Mouse (Mus musculus) liver (tissue): Measurements from ENCODE around the gene Xpnpep3.
A peak's percentile ranks its signal among the peaks of the same experiment; 100 is the strongest.
"Not testable (repeated sequence)": the region's sequence is repeated elsewhere in the genome, so short reads cannot be mapped to it uniquely, and the experiment has no call there.

Experiments used
- DNase-seq: peaks from one replicate; pipeline ENCODE4 v3.0.0-alpha.2; 2020; ENCODE audit warnings: mixed read lengths

Xpnpep3 gene

DNA sequence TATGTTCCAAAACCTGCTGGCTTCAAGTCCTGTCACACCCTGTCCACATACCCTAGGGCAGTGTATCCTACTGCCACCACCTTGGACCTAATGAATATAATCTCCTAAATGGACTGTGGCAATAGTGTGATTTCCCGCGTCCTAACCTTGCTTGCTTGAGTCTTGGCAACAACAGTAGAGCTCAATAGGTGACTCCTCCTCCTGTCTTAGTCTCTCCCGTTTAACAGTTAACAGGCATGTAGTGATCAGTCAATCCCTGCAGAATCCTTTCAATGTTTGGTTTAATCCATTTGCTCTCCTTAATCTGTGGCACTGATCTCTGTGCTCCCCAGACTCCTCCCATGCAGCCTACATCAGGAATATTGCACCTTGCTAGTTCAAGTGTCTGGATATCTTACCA is 5.1 kb downstream of the Xpnpep3 start:
- DNase-seq: no peak

DNA sequence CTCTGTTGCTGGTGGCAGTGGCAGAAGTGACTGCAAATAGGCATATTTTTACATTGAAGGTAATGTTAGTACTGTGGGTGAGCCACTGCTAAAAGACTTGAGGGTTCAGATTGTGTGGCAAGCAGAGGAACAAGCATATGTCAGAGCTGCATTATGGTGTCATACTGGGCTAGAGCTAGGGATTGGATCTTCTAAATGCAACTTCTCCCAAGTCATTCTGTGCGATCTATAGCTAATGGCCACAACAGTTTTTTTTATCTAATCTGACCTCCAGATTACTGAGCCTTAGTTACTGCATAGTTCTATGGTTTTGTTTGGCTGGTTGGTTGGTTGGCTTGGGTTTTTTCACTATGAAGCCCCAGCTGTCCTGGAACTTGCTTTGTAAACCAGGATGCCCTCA is 8.3 kb downstream of the Xpnpep3 start, which contains the start of gene Dnajb7:
Gene Dnajb7 (minus strand): TSS at position 101 of the 400 bp plus-strand sequence.
- no peak for DNase-seq

DNA sequence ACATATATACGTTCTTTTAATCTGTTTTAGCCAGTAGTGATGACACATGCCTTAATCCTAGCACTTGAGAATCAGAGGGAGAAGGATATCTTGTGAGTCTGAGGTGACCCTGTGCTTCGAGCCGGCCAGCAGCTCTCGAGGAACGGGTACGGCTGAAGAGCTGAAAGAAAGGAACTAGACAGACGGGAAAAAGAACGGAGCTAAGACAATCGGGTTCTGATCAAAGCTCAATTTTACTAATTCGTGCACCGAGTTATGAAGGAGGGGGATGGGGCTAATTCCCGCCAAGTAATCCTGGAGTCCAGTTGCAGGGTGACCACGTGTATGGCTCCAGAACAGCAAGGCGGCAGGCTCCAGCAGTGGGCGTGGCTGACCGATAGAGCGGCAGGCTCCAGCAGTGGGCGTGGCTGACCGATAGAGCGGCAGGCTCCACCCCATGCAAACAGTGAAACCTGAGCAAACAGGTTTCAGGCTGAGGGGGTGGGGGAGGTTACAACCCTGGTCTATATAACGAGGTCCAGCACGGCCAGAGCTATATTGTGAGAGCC is 16.9 kb downstream of the Xpnpep3 start:
- DNase-seq: peak; percentile 92

DNA sequence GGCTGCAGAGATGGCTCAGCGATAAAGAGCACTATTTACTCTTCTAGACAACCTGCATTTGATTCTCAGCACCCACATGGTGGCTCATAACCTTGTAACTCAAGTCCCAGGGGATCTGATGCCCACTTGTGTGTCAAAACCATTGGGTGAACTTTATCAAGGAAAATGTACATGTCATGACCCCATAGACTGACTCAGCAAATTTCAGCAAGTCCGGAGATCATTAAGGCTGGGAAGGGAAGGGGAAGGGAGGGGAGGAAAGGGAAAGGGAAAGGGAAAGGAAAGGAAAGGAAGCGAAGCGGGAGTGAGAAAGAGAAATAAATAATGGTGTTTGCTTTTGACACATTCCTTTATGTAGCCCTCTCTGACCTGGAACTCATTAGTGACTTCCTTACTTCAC is 18.1 kb downstream of the Xpnpep3 start:
- peak; percentile 12 for DNase-seq

DNA sequence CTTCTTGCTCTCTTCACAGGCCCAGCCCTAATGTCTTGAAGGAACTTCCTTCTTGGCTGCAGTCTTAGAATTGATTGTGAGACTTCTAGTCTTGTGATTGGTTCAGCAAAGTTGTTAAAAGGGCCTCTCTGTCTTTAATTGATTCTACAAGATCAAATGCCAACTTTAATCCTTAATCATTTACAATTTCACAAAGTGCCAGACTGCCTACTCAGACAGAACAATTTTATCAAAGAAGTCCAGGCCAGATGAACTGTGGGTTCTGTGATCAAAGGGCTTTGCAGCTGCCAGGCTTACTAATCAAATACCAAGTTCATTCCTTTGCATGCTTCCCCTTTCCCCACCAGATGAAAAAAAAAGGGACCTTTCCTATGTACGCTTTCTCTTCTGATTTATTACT is 21.5 kb downstream of the Xpnpep3 start:
- no peak for DNase-seq

DNA sequence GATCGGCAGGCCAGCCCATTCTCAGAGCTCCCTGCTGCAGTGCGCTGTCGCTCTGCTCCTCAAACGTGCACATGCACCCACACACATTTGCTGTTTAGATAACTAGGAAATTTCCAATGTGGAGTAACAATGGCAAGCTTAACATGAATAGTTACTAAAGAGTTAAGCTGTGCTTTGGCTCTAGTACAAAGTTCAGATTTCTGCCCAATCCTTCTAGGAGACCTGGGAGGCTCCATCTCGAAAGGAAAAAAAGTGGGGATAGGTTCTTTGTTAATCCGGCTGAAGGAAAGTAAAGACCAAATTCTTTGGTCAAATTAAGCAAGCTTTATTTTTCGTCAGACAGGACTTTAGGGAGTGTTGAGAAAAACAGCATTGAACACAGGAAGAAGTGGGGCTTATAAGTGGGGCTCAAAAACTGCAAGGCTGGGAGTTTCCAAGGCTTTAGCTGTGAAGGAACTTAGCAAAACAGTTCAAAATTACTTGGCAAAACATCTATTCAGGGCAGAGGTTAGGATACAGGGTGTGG is 22.3 kb downstream of the Xpnpep3 start:
- DNase-seq: no peak

DNA sequence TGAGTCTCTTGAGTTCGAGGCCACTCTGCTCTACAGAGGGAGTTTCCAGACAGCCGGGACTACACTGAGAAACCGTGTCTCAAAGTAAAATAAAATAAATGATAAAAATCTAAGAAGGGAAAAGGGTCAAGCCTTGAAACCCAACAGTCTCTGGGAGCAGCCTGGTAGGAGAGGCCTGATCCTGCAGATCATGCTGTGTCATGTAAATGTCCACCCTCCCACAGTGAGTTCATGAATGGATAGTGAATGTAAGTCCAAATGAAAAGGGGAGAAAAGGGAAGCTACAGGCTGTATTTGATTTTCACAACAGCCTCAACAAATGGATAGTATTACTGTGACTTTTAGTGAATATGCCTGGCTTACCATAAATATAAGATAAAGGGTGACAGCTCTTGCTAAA is 25.4 kb downstream of the Xpnpep3 start:
- DNase-seq: no peak

DNA sequence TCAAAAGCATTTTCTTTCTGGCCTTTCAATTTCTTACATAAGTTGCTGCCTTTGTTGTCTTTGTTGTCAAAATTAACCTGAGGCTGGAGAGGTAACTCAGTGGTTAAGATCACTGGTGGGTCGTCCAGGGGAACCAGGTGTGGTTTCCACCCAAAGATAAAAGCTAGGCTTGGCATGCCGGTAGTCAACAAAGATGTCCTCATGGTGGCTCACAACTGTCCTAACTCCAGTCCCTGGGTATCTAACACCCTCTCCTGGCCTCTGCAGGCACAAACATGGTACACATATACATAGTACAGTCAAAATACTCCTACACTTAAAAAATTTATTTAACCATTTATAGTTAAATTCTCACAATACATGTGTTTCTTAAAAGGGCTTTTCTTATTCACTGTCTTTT is 28.0 kb downstream of the Xpnpep3 start:
- DNase-seq: no peak

DNA sequence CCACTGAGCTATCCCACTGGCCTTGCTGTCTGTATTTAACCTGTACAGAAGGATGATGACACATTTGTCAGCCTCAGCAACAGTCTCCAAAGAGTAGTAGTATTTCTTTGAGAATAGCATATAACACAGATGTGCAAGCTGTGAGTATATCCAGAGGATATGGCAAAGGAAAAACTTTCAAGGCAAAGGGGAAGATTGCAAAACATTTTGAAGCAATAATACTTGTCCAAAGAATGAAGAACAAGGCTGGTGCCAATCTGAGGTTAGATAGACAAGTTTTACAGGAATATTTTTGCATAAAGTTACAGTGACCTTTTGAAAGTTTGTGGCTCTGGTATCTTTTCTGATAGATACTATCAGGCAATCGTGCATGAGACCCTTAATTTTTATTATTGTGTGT is 31.3 kb downstream of the Xpnpep3 start:
- no peak for DNase-seq

DNA sequence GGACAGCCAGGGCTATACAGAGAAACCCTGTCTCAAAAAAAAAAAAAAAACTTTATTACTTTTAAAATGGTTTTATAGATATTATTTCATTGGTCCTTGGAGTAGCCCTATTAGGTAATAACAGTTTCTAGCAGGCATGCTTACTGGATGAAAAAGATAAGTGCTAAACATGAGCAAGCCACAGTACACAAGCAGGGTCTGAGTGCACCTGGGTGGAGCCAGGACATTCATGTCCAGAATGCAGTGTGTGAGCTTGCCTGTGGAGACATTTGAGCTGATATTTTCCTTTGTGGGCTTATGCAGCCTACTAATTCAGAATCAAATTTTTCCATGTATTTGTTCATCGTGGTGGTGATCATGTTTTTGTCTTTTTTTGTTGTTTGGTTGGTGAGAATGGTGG is 38.4 kb downstream of the Xpnpep3 start:
- no peak for DNase-seq

DNA sequence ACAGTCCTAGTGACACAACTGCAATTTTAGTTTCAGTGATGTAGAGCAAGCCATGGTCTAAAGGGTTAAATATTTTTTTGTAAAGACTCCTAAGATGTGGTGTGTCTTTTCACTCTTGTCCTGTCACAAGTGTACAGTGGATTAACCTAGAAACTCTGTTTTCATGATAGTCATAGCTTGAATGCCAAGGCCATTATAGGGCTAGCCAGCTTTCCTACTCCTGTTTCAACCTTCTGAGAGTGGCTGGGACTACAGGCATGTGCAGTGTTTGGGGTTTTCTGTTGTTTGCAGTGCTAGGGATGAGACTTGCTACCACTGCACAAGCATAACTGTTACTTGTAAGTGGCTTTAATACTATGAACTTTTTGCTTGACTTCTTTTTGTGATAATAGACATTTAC is 39.3 kb downstream of the Xpnpep3 start:
- no peak for DNase-seq

DNA sequence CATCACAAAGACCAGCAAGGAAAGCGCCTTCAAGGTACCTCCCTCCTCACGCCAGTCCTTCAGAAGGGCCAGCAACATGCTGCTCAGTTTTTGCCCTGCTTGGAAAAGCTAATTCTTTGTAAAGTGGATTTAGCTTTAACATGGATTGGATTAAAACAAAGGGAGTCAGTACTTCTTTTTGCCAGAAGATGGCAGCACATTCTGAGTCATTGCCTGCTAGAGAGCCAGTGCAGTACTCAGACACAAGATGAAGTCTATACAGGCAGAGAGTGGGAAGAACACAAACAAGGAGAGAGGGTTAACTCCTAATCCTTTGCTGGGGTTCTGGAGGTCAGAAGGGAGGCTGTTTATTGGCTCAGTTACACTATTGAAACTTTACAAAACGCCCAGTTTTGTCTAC is 48.5 kb downstream of the Xpnpep3 start:
- peak; percentile 26 for DNase-seq

DNA sequence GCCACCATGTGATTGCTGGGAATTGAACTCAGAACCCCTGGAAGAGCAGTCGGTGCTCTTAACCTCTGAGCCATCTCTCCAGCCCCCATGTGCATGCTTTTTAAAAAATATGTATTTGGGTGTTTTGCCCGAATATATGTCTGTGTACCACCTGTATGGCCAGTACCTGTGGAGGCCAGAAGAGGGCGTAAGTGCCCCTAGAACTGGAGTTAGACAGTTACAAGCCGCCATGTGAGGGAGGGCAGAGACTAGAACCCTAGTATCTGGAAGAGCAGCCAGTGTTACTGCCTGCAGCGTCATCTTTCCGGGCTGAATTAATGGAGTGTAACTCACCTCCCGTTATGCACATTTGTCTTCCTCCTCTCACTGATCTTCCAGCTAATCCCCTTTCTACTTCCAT is 61.6 kb downstream of the Xpnpep3 start:
- no peak for DNase-seq

DNA sequence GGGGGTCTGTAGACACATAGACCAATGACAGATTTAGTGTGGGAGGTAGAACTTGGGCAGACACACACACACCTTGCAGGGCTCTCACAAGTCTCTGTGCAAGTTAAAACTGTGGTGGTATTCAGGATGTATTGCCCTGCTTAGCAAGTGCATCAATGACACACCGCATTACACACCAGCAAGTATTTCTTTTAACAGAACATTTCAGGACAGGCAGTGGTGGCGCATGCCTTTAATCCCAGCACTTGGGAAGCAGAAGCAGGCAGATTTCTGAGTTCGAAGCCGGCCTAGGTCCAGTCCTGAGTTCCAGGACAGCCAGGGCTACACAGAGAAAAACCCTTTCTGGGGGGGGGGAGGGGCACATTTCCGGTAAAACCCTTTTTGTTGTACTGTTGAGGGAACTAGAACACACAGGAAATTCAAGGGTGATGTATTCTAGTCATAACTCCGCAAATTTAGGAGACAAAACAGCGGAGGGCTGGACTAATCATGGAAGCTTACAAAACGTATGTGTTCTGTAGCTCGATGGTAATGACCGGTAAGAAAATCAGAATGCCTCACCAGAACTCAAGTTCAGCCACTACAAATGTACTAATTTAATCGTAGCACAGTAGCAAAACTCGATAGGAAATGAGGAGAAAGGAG is 65.2 kb downstream of the Xpnpep3 start:
- DNase-seq: no peak

DNA sequence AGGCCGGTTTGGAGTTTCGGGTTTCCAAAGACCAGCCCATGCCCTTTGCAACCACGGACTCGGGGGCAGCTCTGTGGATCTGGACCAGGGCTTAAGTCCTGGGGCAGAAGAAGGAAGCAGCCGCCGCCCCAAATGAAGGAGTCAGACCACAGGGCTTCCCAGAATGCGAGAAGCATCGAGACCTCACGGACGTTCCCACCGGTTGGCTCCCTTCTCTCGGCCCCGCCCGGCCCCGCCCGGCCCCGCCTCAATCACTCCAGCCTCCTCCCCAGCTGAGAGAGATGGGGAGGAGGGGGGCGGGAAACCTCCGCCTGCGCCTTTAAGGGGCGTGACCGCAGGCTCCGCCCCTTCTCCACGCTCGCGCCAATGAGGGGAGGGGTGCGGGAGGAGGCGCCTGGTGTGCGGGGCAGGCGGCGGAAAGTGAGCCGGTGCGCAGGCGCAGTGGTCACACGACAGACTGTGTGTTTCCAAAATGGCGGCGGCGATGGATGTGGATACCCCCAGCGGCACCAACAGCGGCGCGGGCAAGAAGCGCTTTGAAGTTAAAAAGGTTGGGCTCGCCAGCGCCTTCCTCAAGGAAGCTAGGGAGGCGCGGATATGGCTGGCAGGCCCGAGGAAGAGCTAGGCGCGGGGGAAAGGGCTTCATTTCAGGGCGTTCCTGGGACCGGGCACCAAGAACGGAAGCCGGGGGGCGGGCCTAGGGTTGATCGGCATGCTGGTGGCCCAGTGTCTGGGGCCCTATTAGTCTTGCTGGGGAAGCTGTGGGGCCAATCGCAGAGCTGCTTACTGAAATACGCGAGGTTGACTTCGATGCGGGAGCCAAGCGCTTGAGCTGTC is 66.2 kb downstream of the Xpnpep3 start, which contains the start of gene Rbx1:
Gene Rbx1 (plus strand): TSS at position 396 of the 837 bp plus-strand sequence.
- DNase-seq: peak; percentile 99

DNA sequence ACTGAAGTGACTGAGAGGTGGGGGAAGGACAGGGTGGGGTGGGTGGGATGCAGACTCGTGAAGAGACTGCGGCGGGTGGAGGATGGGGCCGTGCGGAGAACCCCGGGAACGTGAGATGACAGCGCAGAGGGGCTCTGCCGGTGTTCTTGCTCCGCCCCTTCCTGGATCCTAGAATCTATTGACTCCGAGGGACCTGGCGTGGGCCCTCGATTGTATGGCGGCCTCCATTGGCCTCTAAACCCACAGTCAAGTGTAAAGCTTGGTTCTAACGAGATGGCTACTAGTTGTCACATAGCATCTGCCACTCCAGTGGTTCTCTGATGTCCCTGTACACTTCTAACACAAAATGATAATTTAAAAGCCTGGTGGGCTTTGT is 66.8 kb downstream of the Xpnpep3 start:
- no peak for DNase-seq

DNA sequence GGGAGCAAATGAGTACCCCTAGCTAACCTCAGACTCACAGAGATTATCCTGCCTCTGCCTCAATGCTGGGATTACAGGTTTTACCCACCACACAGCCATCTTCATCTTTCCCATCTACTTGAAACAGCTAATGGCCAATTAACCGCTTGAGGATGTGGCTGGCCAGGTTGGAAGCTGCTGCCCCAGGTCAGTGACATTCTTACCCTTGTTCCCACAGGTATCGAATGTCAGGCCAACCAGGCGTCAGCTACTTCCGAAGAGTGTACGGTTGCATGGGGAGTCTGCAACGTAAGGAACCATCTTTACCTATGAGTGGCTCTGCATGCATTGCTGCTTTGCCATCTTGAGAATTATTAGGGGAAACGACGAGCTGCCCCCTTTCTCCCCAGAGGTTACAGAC is 70.8 kb downstream of the Xpnpep3 start:
- no peak for DNase-seq

DNA sequence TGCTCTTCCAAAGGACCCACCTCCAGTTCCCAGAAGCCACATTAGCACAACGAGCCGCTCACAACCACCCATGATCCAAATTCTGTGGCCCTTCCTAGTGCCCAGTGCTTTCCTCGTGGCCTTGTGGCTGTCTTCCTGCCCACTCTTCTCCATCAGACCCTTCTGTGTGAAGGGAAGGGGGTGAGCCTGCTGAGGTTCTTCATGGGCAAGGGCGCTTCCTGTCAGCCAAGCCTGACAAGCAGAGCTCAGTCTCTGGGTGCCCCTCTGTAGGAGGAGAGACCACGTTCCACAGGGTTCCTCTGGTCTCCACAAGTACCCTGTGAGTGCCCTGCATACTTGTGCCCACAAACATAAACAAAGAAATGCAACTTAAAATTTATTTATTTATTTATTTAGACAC is 72.3 kb downstream of the Xpnpep3 start:
- no peak for DNase-seq

DNA sequence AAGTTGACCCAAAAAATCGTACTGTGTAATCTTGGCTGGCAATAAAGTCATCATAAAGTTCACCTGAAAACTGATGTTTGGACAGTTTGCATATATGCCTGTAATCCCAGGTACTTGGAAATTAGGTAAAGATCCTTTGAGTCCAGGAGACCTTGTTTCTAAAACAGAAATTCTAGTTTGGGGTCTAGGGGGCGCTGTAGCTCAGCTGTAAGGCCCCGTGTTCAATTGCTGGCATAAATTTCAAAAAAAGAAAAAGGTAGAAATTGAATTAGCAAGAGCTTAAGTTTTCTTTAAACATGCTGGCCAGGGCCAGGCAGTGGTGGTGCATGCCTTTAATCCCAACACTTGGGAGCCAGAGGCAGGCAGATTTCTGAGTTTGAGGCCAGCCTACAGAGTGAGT is 75.7 kb downstream of the Xpnpep3 start:
- no peak for DNase-seq

DNA sequence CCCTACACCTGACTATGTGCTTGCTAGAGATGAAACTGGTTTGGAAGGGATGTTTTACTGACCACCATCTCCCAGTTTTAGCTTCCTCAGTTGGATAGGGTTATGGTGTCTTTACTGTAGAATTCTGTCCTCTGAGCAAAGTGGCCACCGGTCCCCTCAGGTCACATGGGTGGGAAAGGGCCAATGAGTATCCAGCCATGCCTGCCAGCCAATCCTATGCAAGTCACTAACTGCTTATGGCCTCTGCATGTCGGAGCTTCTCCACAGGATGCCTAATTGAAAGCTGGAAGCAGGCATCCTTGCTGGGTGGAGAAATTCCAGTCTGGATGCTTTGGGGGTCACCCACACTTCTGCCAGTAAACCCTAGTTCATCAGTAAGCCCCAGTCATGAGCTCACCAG is 76.7 kb downstream of the Xpnpep3 start:
- peak; percentile 42 for DNase-seq

DNA sequence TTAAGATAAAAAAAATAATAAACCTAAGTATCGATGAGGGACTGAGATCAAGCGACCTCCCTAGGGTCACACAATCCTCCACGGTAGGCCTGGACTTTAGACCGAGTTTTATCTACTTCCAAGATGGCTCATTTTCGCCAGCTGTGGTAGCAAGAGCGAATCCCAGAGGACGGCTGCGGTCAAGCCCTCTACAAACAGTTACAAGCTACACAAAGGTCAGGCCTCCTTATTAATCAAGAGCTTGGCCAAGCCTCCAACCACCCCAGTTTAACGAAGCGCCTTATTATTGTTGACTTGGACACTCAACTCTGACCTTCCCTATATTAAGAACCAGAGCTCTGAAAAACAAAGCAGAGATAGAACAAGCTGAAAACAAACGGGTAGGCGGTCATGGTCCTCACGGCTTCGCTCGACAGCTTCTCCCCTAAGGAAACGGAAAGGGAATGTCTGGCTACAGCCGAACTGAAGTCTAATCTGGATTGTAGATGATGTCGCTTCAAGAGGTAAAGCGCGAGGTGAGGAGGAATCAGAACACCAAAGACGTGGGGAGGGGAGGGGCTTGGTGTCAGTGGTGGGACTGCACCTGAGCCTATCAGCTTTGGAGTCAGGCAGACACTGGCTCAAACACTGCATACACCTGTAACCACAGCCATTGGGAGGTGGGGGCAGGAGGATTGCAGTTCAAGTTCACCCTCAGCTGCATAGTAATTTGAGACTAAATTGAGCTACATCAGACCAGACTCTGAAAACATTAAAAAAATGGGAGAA is 79.7 kb downstream of the Xpnpep3 start:
- no peak for DNase-seq

DNA sequence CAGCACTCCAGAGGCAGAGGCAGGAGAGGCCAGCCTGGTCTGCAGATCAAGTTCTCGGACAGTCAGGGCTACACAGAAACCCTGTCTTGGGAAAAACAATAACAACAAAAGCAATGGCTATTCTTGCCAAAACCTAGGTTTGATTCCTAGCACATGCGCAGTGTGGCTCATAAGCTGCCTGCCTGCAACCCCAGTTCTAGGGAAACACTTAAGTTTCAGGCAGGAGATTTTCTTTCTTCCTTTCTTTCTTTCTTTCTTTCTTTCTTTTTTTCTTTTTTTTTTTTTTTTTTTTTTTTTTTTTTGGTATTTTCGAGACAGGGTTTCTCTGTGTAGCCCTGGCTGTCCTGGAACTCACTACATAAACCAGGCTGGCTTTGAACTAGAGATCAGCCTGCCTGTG is 80.3 kb downstream of the Xpnpep3 start:
- not testable (repeated sequence) for DNase-seq

DNA sequence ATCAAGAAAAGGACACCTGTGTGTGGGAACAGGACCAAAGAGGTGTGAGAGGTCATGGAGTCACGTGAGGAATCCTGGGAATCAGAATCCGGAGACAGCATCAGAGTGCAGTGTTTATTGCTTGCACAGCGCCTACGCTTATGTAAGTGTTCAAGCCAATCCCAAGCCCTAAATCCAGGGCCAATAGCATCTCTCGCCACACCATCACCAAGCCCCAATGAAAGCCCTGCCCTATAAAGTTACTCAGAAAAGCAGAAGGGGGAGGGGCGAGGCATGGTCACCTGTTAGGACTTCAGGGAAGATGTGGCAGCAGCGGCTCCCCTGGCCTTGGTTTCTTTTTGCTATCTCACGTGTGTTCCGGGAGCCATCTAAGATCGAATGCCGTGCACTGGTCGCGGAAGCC is 81.0 kb downstream of the Xpnpep3 start:
- peak; percentile 79 for DNase-seq
